Mouse (Mus musculus) ES-Bruce4 (cell line): Measurements from ENCODE around the gene Glis1.

ENCODE experiments used
- CTCF ChIP-seq: IDR thresholded peaks from one replicate; pipeline ENCODE4 v1.8.1; 2011; ENCODE audit warnings: low read depth, low read length
- POLR2A ChIP-seq: IDR thresholded peaks from one replicate; pipeline ENCODE4 v1.8.1; 2011; ENCODE audit warnings: low read length; ENCODE audit not compliant: insufficient read depth

- TF ChIP-seq POLR2A = no peak
- TF ChIP-seq CTCF = no peak
Measured at GRCm38 (mm10) chr4:107628226-107628625, 193.8 kb downstream of the Glis1 start.
